Mouse (Mus musculus) kidney, postnatal 4 days (tissue): Measurements from ENCODE around the gene Il25.

Experiments
- DNase-seq, 2 experiments: peaks; one replicate each; pipeline ENCODE4 v3.0.0; 2021; ENCODE audit warnings: mixed read lengths in 2 of 2

Gene Il25

GRCm38 (mm10) chr14:54932645-54933150 is at the start of gene Il25:
Il25 (plus strand) TSS chr14:54932695.
- peak in 1 of 2 experiments; percentile 24 for DNase-seq

- DNase-seq, result peak; percentile 93 to 96
These were observed 49.1 kb upstream of the Il25 start, which contains the start of the genes Bcl2l2 and Gm20521 for GRCm38 (mm10) chr14:54883154-54884021. Bcl2l2 (plus strand) TSS chr14:54883377. Gm20521 (plus strand) TSS chr14:54883441.

DNA sequence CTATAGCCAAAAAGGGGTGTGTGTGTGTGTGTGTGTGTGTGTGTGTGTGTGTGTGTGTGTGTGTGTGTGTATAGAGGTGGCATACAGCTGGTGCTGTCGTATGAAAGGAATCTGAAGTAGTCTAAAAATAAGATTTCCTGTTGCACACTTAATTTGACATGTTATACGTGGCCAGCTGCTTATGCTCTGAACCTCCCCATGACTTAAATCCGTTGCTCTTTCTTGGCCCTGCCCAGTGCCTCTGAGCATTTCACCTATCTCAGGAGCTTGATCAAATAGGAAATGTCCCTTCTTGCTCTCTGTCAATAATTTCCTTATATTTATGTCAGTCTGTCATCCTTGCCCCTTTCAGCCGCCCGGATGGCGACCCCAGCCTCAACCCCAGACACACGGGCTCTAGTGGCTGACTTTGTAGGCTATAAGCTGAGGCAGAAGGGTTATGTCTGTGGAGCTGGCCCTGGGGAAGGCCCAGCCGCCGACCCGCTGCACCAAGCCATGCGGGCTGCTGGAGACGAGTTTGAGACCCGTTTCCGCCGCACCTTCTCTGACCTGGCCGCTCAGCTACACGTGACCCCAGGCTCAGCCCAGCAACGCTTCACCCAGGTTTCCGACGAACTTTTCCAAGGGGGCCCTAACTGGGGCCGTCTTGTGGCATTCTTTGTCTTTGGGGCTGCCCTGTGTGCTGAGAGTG is 48.3 kb upstream of the Il25 start:
- DNase-seq, result peak; percentile 28 to 42

DNA sequence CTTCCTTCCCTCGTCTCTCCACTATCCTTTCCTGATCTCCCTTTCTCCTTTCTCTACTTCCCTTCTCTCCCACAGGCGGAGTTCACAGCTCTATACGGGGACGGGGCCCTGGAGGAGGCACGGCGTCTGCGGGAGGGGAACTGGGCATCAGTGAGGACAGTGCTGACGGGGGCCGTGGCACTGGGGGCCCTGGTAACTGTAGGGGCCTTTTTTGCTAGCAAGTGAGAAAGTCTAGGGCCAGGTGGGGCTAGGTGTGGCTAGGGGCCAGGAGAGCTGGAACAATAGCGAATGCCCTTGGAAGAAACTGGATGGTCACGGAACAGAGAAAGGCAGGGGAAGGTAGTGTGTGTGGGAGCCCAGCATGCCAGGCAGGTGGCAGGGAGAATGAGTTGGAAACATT is 47.2 kb upstream of the Il25 start:
- DNase-seq, result no peak

GRCm38 (mm10) chr14:54892200-54892599 is 40.3 kb upstream of the Il25 start, which contains the start of gene Pabpn1:
Pabpn1 (plus strand) TSS chr14:54892500.
- no peak for DNase-seq

DNA sequence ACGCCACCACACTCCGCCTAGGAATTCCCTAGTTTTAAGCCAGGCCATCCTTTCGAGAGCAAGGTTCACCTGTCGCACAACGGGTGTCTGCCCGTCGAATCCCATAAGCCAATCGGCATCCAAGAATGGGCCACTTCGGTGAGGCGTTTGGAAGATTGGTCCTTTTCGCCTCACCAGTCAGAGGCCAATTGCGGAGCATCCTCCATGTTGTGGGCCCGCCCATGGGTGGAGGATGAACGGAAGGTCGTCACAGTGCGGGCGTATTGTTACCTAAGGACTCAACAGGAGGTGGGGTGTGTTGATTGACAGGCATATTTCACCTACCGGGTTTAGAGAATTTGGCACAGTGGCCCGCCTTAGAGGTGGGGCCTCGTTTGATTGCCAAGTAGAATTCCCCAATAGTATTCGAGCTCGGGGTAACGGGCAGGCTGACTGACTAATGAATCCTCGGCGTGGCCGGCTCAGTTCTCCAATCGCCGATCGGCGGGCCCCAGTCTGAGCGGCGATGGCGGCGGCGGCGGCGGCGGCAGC is 38.8 kb upstream of the Il25 start:
- DNase-seq, result peak; percentile 96 to 97

DNA sequence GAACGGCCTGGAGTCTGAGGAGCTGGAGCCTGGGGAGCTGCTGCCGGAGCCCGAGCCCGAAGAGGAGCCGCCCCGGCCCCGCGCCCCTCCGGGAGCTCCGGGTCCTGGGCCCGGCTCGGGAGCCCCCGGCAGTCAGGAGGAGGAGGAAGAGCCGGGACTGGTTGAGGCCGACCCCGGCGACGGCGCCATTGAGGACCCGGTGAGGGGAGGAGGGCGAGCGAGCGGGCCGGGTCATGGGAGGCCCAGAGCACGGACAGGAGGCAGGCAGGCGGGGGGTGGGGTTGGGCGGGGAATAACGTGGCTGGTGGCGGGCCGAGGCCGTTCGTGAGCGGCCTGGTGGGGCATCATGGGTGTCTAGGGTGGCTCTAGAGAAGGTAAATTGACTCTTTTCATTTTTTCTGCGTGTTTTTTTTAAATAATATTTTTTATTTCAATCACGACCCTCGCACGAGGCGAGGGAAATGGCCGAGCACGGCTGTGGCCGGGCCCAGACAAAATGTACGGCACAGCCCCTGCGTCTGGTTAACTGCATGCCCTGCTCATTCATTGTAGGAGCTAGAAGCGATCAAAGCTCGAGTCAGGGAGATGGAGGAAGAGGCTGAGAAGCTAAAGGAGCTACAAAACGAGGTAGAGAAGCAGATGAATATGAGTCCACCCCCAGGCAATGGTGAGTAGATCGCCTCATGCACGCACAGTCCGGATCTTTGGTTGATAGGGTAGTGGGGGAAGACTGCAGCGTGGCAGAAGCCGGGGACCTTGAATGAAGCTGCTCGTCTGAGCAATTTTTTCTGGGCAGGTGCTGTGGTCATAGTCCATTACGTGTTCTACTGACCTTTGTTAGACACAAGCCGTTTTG is 38.0 kb upstream of the Il25 start:
- peak; percentile 75 to 83 for DNase-seq

- DNase-seq, result peak; percentile 46 to 69
These were observed 35.0 kb upstream of the Il25 start for GRCm38 (mm10) chr14:54897445-54897844.

DNA sequence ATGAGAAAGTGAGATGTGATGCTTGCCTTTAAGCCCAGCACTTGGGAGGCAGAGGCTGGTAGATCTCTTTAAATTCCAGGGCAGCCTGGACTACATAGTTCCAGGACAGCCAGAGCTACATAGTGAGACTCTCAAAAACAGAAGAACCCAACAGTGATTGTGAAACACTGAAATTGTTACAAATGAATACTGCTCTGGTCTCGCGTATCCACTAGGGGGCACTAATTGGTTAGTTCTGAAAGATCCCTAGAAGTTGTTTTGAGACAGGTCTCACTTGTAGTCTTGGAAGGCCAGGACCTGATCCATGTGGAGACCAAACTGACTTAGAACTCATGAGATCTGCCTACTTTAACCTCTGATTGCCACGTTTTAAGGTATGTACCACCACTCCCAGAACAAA is 32.1 kb upstream of the Il25 start:
- DNase-seq, result peak; percentile 74 to 81

DNA sequence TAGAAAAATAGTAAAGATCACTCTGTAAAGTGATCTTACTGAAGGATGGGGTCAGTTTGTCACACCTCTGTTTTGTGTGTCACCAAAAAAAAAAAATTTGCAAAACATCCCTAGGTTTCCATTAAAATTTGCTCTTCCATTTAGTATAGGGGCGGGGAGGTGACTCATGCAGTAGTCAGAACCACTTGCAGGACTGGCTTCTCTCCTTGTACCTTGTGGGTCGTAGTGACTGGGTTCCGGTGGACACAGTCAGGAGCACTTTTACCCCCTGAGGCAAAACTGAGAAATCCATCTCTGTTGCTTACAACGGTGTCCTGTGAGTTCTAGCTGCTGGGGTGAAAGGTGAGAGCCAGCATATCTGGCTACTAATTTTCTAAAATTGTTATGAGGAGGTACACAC is 28.9 kb upstream of the Il25 start:
- no peak for DNase-seq

- DNase-seq, result no peak
These were observed 23.8 kb upstream of the Il25 start for GRCm38 (mm10) chr14:54908682-54909081.

- peak; percentile 39 to 67 for DNase-seq
These were observed 20.2 kb upstream of the Il25 start for GRCm38 (mm10) chr14:54912109-54912850.

DNA sequence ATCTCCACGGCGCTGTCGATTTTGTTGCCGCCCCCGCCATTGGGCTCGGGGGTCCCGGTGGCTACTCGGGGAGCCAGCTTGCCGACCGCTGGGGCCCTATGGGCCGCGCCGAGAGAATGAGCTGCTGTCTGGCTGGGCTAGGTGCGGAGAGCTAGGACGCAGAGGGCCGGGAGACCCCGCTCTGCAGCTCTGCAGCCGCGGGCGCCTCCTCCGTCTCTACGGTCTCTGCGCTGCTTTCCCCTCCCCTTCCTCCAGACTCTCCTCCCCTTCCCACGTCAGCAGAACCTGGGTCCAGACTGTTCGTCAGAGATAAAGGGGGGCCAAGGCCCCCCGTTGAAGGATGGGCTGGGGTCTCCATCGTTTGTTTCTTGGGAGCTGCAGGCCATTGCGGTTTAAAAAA is 19.6 kb upstream of the Il25 start, which contains the start of gene Slc22a17:
Slc22a17 (minus strand) TSS at position 247 of the 400 bp plus-strand sequence.
- peak; percentile 83 to 87 for DNase-seq

DNA sequence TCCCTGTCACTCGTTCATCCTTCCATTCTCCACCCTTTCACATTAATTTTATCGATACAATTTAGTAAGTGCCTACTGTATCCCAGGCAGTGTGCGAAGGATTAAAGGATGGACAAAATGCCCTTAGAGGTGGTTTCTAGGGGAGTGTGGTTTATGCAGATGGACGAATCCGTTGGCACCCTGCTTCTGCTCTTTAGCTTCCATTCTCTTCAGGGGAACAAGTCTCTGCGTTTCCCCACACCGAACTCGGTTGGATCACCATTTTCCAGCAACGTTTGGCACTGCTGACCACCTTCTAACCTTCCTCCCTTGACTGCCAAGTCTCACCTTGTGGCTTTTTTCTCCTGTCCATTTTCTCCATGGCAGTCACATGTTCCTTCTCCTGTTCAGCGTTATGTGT is 19.2 kb upstream of the Il25 start:
- DNase-seq, result no peak

DNA sequence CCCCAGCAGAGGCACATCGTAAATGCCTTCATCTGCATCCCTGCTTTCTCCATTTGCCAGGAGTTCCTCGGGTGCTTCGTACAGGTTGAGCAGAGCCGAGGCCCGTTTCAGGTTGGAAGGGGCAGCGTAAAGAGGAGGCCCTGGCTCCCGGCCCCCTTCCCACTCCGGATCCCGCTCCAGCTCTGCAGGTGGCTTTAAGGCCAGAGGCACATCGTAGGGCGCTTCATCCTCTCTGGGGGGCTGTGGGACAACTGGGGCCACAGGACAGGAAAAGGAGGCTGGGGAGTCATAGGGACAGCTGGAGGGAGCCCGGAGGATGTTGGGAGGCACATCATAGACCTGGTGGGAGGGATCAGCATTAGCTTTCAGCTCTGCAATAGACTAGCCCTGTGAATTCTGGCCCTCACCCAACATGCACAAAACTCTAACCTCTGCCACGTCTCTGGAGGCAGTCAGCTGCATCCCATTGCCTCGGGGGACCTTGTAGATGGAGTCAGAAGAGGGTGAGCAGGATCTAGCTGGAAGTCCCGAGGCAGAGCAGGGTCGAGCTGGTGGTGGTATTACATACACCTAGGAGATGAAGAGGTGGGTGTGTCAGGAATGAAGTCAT is 12.3 kb upstream of the Il25 start:
- DNase-seq, result peak; percentile 31 to 46

- peak; percentile 61 to 71 for DNase-seq
These were observed 7.7 kb upstream of the Il25 start for GRCm38 (mm10) chr14:54924641-54925348.

GRCm38 (mm10) chr14:54925349-54926342 is 6.8 kb upstream of the Il25 start, which contains the start of gene Efs:
Efs (minus strand) TSS chr14:54926126.
- DNase-seq, result peak; percentile 80 to 88

- peak; percentile 86 to 91 for DNase-seq
These were observed 5.9 kb upstream of the Il25 start for GRCm38 (mm10) chr14:54926401-54927158.
